Mouse (Mus musculus) erythroblast, embryonic 14.5 days (primary cell): ENCODE data around the gene Nop14. TPM values are rescaled to one million over a fixed set of nuclear protein-coding genes. Genes with fewer than 3 reads are reported as not detected.

Source experiments
- H3K27me3 ChIP-seq: 2 replicates; pipeline ENCODE4 v1.6.1; 2012; ENCODE audit warnings: inconsistent platforms; ENCODE audit not compliant: control insufficient read depth
- H3K36me3 ChIP-seq: 2 replicates; pipeline ENCODE4 v1.6.1; 2012; ENCODE audit warnings: mild to moderate bottlenecking, inconsistent platforms; ENCODE audit not compliant: control insufficient read depth
- H3K4me1 ChIP-seq: 2 replicates; pipeline ENCODE4 v1.6.1; 2012; ENCODE audit warnings: inconsistent platforms; ENCODE audit not compliant: control insufficient read depth
- H3K4me3 ChIP-seq: replicated peaks from 2 replicates; pipeline ENCODE3; 2012; ENCODE audit warnings: moderate library complexity, mild to moderate bottlenecking, inconsistent platforms
- H3K9me3 ChIP-seq: 2 replicates; pipeline ENCODE4 v1.6.1; 2012; ENCODE audit warnings: low read length, inconsistent platforms, mixed read lengths; ENCODE audit not compliant: control insufficient read depth
- GATA1 ChIP-seq: IDR thresholded peaks from 2 replicates; pipeline ENCODE4 v1.6.1; 2012; ENCODE audit warnings: low read length, inconsistent platforms, mixed read lengths
- TAL1 ChIP-seq: IDR thresholded peaks from 3 replicates; pipeline ENCODE4 v1.6.1; 2012; ENCODE audit warnings: low read length, inconsistent platforms, mixed read lengths
- polyA plus RNA-seq: library from polyadenylated mRNA; stranded (reverse); fragments of >175 nt; gene quantifications from 2 replicates; pipeline ENCODE4 v1.2.3, GENCODE M21; 2012

Gene Nop14
- 1.3 TPM in 2 replicates for polyA plus RNA-seq

- no peak for TF ChIP-seq GATA1
- no peak for TF ChIP-seq TAL1
- no peaks in the 10 kb centered on the region for H3K9me3 ChIP-seq
- peaks cover 27% of the 10 kb centered on the region for H3K36me3 ChIP-seq
- peaks cover 41% of the 10 kb centered on the region for H3K4me1 ChIP-seq
- peak within 1 kb of the TSS; percentile 94 for H3K4me3 ChIP-seq
- no peaks in the 10 kb centered on the region for H3K27me3 ChIP-seq
Observed at GRCm38 (mm10) chr5:34659686-34660590, at the start of gene Nop14, which contains the start of gene Grk4. Nop14 (minus strand) TSS chr5:34660148. Grk4 (plus strand) TSS chr5:34660379.

GRCm38 (mm10) chr5:34708436-34708835 is 48.5 kb upstream of the Nop14 start:
- Histone ChIP-seq H3K4me1 (no peaks in the 10 kb centered on the region), H3K4me3 (no peak overlapping the region), H3K27me3 (peaks cover 2% of the 10 kb centered on the region; the same call in 1 of the 2 replicates), H3K9me3 (no peaks in the 10 kb centered on the region), H3K36me3 (no peaks in the 10 kb centered on the region)
- TF ChIP-seq TAL1 (no peak), GATA1 (no peak)

GRCm38 (mm10) chr5:34695521-34695920 is 35.6 kb upstream of the Nop14 start:
- no peak for TF ChIP-seq TAL1
- no peak for TF ChIP-seq GATA1
- Histone ChIP-seq H3K4me3 (no peak overlapping the region), H3K9me3 (no peaks in the 10 kb centered on the region), H3K4me1 (no peaks in the 10 kb centered on the region; the same call in 1 of the 2 replicates), H3K36me3 (no peaks in the 10 kb centered on the region), H3K27me3 (no peaks in the 10 kb centered on the region)

GRCm38 (mm10) chr5:34692782-34693181 is 32.8 kb upstream of the Nop14 start:
- Histone ChIP-seq H3K4me1 (no peaks in the 10 kb centered on the region; the same call in 1 of the 2 replicates), H3K36me3 (no peaks in the 10 kb centered on the region)

GRCm38 (mm10) chr5:34689868-34690267 is 29.9 kb upstream of the Nop14 start:
- no peaks in the 10 kb centered on the region; the same call in 1 of the 2 replicates for H3K4me1 ChIP-seq
- H3K36me3 ChIP-seq, result no peaks in the 10 kb centered on the region
- H3K9me3 ChIP-seq, result 0 out of 2 replicates have a peak, but pooled peaks cover 2% of the 10 kb centered on the region
- TF ChIP-seq TAL1, result no peak
- no peak for TF ChIP-seq GATA1
- H3K27me3 ChIP-seq, result no peaks in the 10 kb centered on the region
- no peak overlapping the region for H3K4me3 ChIP-seq

More at GRCm38 (mm10) chr5:34692782-34693181, 32.8 kb upstream of the Nop14 start:
- TF ChIP-seq TAL1 (no peak), GATA1 (no peak)
- Histone ChIP-seq H3K9me3 (0 out of 2 replicates have a peak, but pooled peaks cover 2% of the 10 kb centered on the region), H3K27me3 (no peaks in the 10 kb centered on the region), H3K4me3 (no peak overlapping the region)

- H3K36me3 ChIP-seq, result peaks cover 8% of the 10 kb centered on the region
- TF ChIP-seq TAL1 (no peak), GATA1 (no peak)
- H3K27me3 ChIP-seq, result no peaks in the 10 kb centered on the region
- H3K4me1 ChIP-seq, result peaks cover 3% of the 10 kb centered on the region
- H3K9me3 ChIP-seq, result no peaks in the 10 kb centered on the region
- no peak overlapping the region for H3K4me3 ChIP-seq
Observed at GRCm38 (mm10) chr5:34670280-34670679, 10.3 kb upstream of the Nop14 start.

GRCm38 (mm10) chr5:34669493-34669892 is 9.5 kb upstream of the Nop14 start:
- Histone ChIP-seq H3K36me3 (peaks cover 8% of the 10 kb centered on the region), H3K4me3 (no peak overlapping the region), H3K4me1 (peaks cover 6% of the 10 kb centered on the region), H3K27me3 (no peaks in the 10 kb centered on the region), H3K9me3 (no peaks in the 10 kb centered on the region)
- no peak for TF ChIP-seq GATA1
- TF ChIP-seq TAL1, result no peak

GRCm38 (mm10) chr5:34663231-34663630 is 3.3 kb upstream of the Nop14 start:
- Histone ChIP-seq H3K4me3 (no peak overlapping the region), H3K9me3 (no peaks in the 10 kb centered on the region), H3K4me1 (peaks cover 35% of the 10 kb centered on the region), H3K27me3 (no peaks in the 10 kb centered on the region), H3K36me3 (no peaks in the 10 kb centered on the region; the same call in 1 of the 2 replicates)
- no peak for TF ChIP-seq TAL1
- no peak for TF ChIP-seq GATA1

- Histone ChIP-seq H3K4me1 (peaks cover 44% of the 10 kb centered on the region), H3K9me3 (no peaks in the 10 kb centered on the region), H3K4me3 (peak overlapping the region; percentile 94), H3K27me3 (no peaks in the 10 kb centered on the region), H3K36me3 (peaks cover 9% of the 10 kb centered on the region)
- no peak for TF ChIP-seq TAL1
Observed at GRCm38 (mm10) chr5:34661909-34662308, 2.0 kb upstream of the Nop14 start.
